Mouse (Mus musculus) brain, embryonic 18.5 days (tissue): ENCODE measurements at regions not wholly inside any gene's neighbourhood (a gene's known extent, or its start where the extent isn't known, plus 50 kb on each side); places are given as distances from the start of the nearest gene placed in this dataset.

Source experiments
- DNase-seq: peaks from one replicate; pipeline ENCODE4 v3.0.0-alpha.2; 2012; ENCODE audit warnings: low read depth, low spot score

DNA sequence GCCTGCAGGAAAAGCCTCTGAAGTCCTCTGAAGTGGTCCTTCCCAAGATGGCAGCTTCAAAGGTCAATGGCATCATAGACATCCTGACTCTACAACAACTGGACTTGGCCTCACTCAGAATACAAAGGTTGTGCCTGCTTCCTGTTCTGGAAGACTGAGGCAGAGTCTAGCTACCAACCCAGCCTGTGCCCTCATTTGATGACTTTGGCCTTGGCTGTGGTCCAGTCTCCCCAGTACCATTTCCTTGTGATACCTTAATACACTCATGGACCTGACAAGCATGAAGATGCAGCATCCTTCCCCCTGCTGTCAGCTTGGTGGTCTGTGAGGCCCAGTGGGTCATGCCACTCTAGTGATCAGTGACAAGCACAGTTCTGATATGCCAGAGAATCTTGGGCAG is 130.6 kb downstream of the Gm4791 start:
- no peak for DNase-seq

DNA sequence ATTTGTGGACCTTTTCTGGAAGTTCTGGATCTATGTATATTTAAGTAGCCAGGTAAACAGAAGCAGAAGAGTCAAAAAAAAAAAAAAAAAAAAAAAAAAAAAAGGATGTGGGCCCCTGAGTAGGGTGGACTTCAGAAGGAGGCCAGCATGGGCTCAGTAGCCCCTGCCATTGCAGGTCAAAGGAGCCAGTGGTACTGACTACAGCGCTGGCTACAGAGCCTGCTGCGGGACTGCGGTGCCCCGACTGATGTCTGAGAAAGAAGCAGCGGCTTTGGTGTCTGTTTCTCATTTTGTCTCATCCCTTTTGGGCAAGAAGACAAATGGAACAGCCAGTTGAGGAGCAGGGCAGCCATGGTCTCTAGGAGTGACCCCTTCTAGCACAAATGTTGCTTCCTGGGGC is 134.9 kb downstream of the Gm4791 start:
- no peak for DNase-seq

DNA sequence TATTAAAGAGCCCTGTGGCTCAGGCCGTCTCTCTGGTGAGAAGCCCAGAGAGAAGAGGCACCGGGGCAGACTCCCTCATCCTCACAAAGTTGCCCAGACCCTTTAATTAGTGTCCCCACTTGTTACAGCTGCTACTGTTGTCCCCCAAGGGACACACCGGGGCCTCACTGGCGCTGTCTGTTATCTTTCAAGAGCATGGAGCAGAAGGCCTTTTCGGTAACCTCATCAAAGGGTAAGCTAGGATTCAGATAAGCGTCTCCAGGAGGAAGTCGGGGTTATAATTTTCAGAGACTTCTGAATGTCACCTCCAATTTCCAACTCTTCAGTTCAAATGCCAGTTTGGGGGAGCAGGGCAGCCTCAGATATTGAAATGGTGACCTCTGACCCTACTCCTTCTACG is 135.3 kb downstream of the Gm4791 start:
- no peak for DNase-seq

DNA sequence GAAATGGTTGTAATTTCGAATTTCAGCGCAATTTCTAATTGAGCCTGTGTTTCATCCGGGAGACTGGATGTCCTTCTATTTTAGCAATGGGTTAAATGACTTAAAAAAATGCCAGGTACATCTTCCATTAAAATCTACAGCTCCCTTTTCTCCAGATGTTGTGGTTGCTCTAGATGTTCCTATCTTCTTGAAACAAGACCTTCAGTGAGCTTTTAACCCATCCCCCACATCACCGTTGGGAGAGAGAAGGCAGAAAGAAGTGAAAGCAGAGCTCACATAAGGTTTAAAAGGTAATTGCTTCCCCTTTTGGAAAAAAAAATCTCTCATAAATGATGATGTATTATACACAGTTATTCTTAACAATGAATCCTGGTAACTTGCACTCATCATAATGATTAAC is 135.9 kb downstream of the Gm4791 start:
- DNase-seq = no peak

DNA sequence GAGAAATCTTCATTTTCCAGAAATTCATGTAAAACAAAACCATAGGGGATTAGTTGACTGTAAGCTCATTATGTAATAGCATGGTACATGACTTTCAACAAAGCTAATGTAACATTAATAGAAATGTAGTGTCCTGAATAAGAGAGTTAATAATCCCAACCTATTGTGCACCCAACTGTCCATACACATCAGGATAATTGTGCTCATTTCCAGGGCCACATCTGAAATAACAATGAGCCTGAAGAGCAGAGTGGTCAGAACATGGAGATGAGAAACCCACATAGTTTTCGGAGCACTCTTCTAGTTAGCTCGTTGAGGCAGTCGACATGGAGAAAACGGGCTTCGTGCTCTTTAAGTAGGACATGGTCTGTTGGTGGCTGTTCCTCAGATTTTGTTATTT is 138.1 kb downstream of the Gm4791 start:
- no peak for DNase-seq

DNA sequence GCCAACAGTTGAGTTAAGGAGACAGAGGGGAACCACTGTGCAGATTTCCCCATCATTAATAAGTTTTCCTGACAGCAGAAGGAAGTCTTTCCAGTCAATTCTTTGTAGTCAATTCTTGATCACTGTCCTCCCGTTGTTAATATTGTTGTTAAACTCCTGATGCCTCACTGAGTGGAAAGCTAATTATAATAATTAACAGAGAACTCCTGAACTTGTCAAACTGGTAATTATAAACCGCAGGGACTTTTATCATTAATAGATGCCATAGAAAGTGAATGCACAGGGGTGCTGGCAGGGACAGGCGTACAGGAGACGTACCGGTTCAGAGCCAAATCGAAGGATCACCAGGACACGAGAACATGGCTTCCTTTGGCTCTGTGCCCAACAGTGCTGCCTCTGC is 154.9 kb downstream of the Gm4791 start:
- DNase-seq = no peak

DNA sequence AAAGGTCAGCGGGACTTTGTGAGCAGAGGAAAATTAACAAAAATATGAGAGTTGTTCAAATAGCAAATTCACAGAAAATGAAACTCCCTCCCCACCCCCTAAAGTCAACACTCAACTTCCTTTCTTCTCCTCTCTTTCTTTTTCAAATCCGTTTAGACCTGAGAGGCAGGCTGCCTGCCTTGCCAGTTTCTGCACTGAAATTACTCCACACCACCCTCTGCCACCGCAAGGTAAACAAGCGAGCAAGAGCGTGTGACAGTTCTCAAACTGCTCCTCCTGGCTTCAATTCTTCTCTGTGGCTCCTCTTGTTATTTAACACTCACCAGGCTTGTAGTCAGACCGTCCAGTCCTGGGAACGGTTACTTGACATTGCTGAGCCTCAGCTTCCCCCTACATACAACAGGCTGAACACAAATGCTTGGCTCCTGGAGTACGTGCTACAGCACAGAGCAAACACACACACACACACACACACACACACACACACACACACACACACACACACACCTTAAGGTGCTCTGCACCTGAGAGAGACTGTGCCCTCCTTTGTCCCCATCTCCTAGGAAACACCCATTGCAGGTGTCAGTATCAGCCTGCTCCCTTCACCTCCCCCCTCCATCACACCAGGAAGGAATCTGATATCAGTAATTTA is 167.1 kb downstream of the Gm4791 start:
- DNase-seq = no peak

DNA sequence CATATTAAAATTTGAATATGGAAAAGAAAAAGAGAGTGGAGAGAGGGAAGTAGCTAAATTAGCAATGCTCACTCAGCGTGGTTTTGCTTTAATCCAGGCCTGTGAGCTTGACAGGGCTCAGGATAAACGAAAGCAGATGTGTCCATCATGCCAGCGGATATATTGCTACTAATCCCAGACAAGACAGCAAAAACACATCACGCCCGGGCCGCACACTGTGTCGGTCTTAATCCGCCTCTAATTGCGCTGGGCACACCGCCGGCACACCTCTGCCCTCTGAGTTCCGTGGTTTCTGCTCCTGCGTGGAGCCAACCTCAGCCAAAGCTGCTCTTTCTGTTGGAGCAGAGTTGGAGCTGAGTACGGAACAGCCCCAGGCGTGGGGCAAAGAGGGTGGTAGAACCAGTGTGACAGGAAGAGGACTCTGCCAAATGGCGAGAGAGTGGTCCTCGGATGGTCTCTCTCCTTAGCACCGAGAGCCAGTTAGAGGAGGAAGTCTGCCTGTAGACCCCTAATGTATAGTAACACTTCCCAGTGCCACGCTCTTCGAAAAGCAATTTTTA is 169.2 kb downstream of the Gm4791 start:
- no peak for DNase-seq

DNA sequence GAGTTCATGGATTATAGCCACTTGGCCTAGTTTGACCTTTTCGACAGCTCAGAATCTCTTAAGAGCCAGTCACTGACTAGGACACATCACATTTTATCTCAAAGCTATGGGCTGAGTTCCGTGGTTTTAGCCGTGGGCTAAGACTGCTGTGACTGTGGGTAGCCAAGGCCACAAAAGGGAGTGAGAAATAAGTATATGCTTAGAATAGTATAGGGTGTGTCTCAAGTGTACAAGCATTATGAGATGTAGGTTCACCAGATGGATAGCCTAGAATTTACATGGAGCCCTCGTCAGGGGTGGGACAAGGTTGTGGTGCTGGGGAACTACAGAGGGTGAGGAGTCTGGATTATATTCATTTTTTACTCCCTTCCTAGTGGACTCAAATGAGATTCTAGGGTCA is 177.5 kb downstream of the Gm4791 start:
- no peak for DNase-seq

DNA sequence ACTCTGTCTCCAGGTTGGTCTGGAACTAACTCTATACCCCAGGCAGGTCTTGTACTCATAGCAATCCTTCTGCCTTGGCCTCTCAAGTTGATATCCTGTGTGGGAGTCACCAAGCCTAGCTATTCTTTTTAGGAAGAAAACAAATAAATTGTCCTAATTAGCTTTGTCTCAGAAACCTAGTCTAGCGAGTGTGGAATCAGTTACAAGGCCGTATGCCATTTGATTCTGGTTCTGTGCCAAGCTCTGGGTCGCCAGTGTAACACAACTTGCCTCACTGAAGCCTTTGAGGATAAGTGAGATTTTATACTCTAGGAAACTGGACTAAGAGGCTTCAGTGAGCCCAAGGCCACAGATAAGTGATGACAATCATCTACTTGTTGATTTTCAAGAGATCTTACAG is 219.6 kb downstream of the Gm4791 start:
- no peak for DNase-seq

DNA sequence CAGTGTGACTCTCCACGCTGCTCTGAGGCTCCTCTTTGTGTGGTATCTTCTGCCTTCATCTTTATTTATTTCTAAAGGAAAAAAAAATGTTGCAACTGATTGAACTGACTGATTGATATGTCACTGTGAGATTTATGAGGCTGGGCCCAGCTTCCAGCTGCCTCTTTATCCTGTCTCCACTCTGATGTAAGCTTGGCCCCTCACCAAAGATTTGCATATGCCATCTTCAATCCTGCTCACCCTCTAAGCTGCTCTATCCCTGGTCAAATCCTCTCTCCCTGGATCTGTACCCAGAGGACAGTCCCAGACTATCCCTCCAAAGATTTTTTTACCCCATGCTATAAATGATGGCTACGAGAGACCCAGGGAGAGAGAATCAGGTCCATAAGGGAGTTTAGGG is 225.0 kb downstream of the Gm4791 start:
- no peak for DNase-seq

DNA sequence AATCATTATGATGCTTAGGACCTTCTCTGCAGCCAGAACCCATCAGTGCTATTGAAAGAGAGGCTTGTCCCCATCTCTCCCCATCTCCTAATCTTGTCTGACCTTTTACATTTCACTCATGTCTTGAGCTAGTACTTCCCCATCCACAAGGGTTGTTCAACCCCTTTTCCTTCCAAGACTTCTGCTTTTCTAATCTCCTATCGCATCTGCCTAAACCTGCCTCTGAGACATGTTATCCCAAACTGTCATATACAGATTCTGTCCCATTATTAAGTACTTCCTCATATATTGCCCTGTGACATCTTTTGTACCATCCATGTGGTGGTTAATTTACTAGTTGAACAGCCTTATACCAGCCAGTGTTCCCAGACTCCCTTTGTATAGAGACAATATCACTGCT is 225.7 kb downstream of the Gm4791 start:
- no peak for DNase-seq

DNA sequence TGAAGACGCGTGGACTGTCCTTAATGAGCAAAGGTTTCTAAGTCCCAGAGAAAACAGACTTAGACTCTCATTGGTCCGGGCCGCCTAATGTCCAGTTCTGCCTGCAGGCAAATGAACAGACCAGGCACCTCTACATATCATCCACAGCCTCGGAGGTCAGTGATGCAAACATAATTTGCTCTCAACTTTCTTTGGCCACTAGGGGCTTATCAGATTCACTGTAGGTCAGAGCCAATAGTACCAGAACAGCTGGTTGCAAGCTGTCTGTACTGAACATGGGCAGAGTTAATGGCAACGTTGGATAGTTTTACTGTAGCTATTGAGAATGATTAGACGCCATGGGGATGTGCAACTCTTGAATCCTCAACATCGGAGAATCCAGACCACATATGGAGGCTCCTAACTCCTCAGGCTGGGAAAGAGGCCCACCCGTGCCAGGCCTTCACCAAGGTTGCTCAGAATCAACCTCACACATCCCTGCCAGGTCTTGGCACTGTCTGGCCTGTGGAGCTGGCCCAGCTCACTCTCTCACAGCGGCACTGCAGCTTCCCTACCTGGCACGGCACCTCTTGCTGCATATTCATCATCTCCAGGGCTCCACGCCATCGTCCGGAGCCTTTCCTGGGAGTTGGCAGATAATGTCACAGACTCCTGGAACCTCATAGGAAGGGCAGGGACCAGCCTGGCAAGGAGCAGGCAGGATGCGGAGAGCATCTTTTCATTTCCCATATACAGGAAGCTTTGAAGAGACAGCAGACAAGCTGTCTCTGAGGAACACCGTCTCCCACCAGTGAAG is 228.1 kb downstream of the Gm4791 start:
- no peak for DNase-seq

DNA sequence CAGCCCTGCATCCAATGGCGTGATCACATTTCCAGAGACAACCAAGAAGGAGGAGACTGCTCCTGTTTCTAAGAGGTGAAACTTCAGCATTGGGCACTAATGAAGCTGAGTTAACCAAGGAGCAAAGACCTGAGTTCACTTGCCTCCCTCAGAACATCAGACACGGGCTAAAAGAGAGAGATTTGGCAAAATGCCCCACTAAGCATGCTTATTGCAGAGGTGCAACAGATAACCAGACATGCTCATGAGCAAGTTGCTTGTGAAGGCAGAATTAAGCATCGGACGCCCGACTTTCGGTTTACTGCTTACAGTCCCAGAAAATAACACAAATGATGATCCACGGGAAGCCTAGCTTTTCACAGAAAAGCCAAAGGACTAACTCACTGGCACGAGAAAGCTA is 228.8 kb downstream of the Gm4791 start:
- DNase-seq = no peak

DNA sequence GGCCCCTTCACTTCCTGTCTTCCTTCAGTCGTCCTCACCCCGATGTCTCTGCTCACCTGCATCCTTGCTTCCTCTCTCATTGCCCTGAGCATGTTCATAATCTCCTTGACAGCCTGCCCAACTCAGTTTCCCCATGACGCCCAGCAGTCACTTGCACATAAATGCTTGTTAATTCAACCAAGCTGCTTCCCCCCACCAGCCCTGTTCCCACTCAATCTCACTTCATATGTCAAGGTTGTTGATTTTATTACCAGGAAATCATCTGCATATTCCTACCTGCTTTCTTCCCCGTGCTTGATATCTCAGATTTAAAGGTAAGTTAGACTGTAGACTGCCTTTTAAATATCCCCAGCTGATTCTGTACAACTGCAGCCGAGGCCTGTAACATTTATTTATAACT is 230.2 kb downstream of the Gm4791 start:
- DNase-seq = no peak

DNA sequence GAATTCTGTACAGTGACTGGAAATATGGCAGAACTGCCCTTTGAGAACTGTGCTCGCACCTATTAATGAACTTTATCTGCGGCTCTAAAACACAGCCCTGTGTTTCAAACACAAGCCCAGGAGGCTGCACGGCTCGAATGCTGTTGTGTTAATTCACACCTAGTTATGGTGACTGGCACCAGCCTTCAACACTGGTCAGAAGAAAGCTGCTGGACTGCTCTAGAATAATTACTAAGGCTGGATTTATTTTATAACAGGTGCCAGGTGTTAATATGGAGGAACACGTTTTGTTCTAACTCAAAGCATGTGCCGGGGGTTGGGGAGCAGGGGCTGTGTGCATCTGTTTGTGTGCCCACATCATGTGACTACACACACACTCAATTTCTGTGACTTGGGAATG is 230.8 kb downstream of the Gm4791 start:
- no peak for DNase-seq

DNA sequence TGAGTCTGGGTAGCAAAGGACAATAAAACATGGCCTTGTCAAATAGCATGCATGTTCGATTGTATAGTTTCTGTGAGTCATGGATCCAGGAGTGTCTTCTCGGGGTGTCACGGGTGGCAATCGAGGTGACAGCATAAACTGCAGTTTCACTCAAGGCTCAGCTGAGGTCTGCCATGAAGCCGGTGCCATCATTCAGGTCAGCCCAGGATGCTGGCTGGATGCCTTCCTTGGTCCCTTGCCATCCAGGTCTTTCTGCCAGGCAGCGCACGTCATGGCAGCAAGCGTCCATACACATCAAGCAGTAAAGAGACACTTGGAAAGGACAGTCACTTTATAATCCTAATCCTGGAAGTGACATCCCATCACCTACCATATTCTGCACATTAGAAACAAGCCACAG is 242.4 kb downstream of the Gm4791 start:
- DNase-seq = no peak

DNA sequence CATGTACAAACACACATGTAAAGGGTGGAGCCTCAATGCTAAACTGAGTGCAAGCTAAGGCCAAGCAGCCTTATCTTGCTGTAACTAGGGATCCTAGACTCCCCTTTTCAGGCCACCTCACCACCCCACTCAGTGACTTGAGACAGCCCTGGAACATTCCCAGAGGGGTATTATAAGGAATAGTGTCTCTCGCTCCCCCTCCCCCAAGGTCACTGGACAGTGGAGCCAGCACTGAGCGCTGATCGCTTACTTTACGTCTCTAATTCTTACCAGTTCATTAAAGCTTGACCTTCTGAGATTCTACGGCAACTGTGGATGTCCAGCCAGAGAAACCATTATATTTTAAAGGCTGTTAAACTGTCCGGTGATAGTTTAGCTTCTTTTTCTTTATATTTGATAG is 243.5 kb downstream of the Gm4791 start:
- DNase-seq = no peak

DNA sequence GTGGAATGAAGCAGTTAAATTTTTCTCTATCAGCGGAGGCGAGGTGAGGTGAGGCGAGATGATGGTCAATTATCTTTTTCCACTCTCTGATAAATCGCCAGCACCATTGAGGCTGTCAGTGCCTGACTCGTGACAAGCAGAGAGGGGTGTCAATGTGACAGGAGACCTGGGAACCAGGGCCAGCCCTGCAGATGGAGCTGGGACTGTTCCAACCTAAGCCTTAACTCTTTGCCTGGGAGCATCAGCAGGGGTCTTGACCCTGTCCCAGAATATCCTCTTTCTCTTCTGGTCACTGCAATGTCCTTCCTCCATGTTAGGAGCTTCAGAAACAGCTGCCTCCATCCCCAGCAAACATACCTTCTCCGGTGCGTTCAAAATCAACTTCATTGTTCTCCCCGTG is 244.0 kb downstream of the Gm4791 start:
- DNase-seq = no peak

DNA sequence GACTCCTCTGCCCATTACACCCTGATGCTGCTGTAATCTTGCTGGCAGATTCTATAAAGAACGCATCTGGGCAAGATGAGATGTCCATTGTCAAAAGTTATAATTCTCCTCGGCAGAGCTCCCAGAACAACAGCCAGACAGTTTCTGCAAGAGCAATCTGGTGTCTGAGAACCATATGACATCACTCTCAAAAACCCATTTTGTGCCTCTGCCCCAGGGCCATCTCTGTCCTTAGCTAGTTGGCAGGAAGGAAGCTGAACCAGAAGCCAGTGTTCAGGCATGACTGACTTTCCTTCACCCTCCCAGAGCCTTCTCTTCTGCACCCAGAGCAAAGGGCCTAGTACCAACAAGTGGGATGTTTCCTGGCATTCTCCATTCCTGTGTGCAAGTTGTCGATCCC is 250.5 kb downstream of the Gm4791 start:
- DNase-seq = no peak

DNA sequence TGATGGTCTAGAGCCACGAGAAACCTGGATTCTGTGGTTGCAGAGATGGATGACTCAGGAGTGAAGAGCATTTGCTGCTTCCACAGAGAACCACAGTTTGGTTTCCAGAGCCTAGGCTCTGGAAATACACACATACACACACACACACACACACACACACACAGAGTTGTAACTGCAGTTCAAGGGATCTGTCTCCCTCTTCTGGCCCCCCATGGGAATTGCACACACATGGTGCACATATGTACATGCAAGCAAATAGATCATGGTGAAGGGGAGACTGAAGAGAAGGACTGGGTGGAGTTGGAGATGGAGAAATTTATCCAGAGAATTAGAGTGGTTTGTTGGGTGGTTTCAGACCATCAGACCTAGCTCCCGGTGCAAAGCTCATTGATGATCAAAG is 252.6 kb downstream of the Gm4791 start:
- no peak for DNase-seq

DNA sequence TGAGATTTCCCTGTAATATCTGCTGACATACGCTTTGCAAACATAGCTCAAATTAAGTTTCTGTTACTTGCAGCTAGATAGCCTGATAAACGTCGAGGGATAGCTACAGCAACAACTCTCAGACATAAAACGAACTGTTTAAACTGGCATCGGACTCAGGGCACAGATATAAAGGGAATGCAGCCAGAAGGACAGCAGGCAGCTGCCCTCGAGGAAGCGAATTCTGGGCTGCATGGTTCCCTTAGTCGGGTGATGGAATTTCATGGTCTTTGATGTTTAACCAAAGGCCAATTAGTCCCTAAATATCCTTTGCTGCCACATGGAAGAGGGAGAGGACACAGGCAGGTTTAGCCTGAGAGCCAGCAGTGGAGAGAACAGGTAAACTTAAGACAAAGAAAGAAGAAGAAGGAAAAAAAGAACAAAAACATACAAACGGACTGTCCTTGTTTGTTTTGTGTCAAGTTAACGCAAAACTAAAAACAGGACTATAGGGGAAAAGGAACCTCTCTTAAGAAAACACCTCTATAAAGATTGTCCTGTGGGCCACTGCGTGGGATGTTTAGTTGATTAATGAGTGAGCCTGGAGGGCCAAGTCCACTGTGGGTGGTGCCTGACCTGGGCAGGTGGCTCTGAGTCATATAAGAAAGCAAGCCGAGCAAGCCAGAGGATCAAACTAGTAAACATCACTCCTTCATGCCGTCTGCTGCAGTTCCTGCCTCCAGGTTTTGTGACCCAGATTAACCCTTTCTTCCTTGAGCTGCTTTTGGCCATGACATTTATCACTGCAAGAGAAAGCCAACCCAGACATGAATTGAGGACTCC is 255.5 kb downstream of the Gm4791 start:
- DNase-seq = no peak
